In the genomic region with DNA sequence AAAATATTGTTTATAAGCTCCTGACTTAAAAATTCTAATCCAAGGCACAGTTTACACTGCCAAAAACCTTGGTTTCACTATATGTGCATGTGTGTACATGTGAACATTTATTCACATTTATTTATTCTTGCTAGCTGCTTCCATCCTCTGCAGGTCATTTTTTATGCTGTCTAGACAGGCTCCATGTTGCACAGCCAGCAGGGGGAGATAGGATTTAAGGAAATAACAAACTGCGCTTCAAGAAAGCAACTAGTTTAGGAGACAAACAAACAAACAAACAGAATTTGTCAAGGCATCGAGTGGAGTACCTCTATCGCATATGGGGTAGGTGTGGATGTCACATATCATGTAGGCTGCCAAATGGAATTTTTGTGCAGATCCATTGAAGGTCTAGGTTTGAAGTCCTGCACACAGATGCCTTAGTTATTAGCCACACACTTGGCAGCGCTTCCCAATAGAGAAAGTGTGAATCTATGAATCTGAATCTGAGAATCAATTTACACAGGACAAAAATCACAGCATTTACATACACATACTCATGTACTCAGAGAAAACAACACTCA, we compare ENCODE assay signal across 9 mouse cellular contexts.
DNase-seq lines count a peak whose midpoint lies in the region; ATAC-seq lines count a peak whose summit lies in the region.
"Had no signal": no experiment of that assay in that cellular context is flagged by ENCODE, and none has a peak within 500 bp of the region (broad histone marks: within the 10 kb centered on the region; RNA-seq: fewer than 3 reads in every experiment).

No protein-coding gene starts in this region.

- no peak overlapping the region for H3K27ac ChIP-seq in heart, embryonic 12.5 days (ENCODE audit: poor library complexity, severe bottlenecking)
- H3K27ac ChIP-seq: limb, embryonic 15.5 days had no signal

- no peak overlapping the region for H3K4me3 ChIP-seq in heart, embryonic 12.5 days
- H3K4me3 ChIP-seq: limb, embryonic 15.5 days had no signal

- H3K4me1 ChIP-seq in heart, embryonic 12.5 days (replicated peaks) = no peaks in the 10 kb centered on the region
- H3K4me1 ChIP-seq: limb, embryonic 15.5 days had no signal

- no peak overlapping the region for H3K4me2 ChIP-seq in heart, embryonic 12.5 days
- H3K4me2 ChIP-seq: limb, embryonic 15.5 days had no signal

- no peak overlapping the region for H3K9ac ChIP-seq in heart, embryonic 12.5 days
- H3K9ac ChIP-seq: limb, embryonic 15.5 days had no signal

- peak; percentile 17 to 26 for DNase-seq in heart, postnatal 10 days
- DNase-seq in 3T3-L1 (ENCODE audit: low read depth, low spot score) (peak; percentile 12), NIH3T3 (ENCODE audit: low read depth) (peak; percentile 15)
- DNase-seq in kidney, postnatal 14 days = peak; percentile 20
- DNase-seq in urinary bladder, adult 18-20 months (ENCODE audit: low spot score in 2 of 2) = no peak
- DNase-seq in testis, postnatal 10 days (ENCODE audit: low spot score) = no peak
- DNase-seq in thymus, postnatal 0 days (ENCODE audit: low spot score) = no peak

- no peaks in the 10 kb centered on the region for H3K36me3 ChIP-seq in heart, embryonic 12.5 days
- H3K36me3 ChIP-seq: limb, embryonic 15.5 days had no signal

- intact Hi-C loops in heart, postnatal 10 days (cut with DNase I) = loop anchor here (1.0 to 2.0 kb wide), 3 partner anchors 341 to 816 kb away; no protein-coding TSS in a partner anchor

- no peak for ATAC-seq in heart, embryonic 12.5 days (ENCODE audit: insufficient number of reproducible peaks, low FRiP score)

- H3K27me3 ChIP-seq in heart, embryonic 12.5 days (replicated peaks) = no peaks in the 10 kb centered on the region
- H3K27me3 ChIP-seq: limb, embryonic 15.5 days had no signal

- WGBS in heart, embryonic 12.5 days = 73% methylated on average over 4 of the region's 4 CpGs

- no peaks in the 10 kb centered on the region for H3K9me3 ChIP-seq in heart, embryonic 12.5 days (replicated peaks)
- H3K9me3 ChIP-seq: limb, embryonic 15.5 days had no signal

Comparison
In these comparisons a context has a peak if more than half of its experiments do, and no peak if none do; other contexts are left out.
1. DNase-seq: peak in heart, postnatal 10 days (2 of 2), 3T3-L1 (single experiment), NIH3T3 (single experiment) and kidney, postnatal 14 days (single experiment); none in urinary bladder, adult 18-20 months (0 of 2), testis, postnatal 10 days (single experiment) and thymus, postnatal 0 days (single experiment).